Mouse (Mus musculus): Measurements from ENCODE around the gene Nectin3. TPM values are rescaled to one million over a fixed set of nuclear protein-coding genes. Genes with fewer than 3 reads are reported as not detected.

Gene Nectin3
- 14.1 and 18.3 TPM in 2 replicates for polyA plus RNA-seq (2012; rRNA removed; ENCODE audit: low replicate concordance)

GRCm38 (mm10) chr16:46498421-46498789 lies at the start of gene Nectin3:
Gene Nectin3 (minus strand): TSS chr16:46498525.

